Mouse (Mus musculus): ENCODE results near the gene Adcy5. TPM values are rescaled to one million over a fixed set of nuclear protein-coding genes. Genes with fewer than 3 reads are reported as not detected.

The Adcy5 gene
- polyA plus RNA-seq, 1 experiment from 2014 or later: 0.72 TPM

GRCm38 (mm10) chr16:35139416-35139815, 15.3 kb upstream of the Adcy5 start:
- Histone ChIP-seq H3K27ac (replicated peaks) (peak overlapping the region; percentile 81; the same call in 1 of the 2 replicates), H3K4me1 (peaks cover 23% of the 10 kb centered on the region), H3K27me3 (ENCODE audit: low read depth, poor library complexity, severe bottlenecking) (0 out of 2 replicates have a peak, but pooled peaks cover 11% of the 10 kb centered on the region), H3K4me3 (no peak overlapping the region), H3K36me3 (no peaks in the 10 kb centered on the region), H3K9me3 (replicated peaks) (no peaks in the 10 kb centered on the region)
- DNase-seq (ENCODE audit: low spot score): no peak
- 71% methylated on average over 6 of the region's 6 CpGs for WGBS

- WGBS: 19% methylated on average over 11 of the region's 11 CpGs
- H3K4me3 ChIP-seq: peak overlapping the region; percentile 31
- peak overlapping the region; percentile 81 for H3K27ac ChIP-seq (replicated peaks)
Observed at GRCm38 (mm10) chr16:35139873-35140619, 14.6 kb upstream of the Adcy5 start.

GRCm38 (mm10) chr16:35140620-35140975, 14.1 kb upstream of the Adcy5 start:
- Histone ChIP-seq H3K27ac (replicated peaks) (peak overlapping the region; percentile 81), H3K9me3 (replicated peaks) (no peaks in the 10 kb centered on the region; the same call in 1 of the 2 replicates), H3K27me3 (ENCODE audit: low read depth, poor library complexity, severe bottlenecking) (0 out of 2 replicates have a peak, but pooled peaks cover 11% of the 10 kb centered on the region), H3K4me3 (peak overlapping the region; percentile 31), H3K36me3 (no peaks in the 10 kb centered on the region), H3K4me1 (peaks cover 22% of the 10 kb centered on the region)
- DNase-seq (ENCODE audit: low spot score): peak; percentile 39
- 27% methylated on average over 9 of the region's 9 CpGs for WGBS

More at GRCm38 (mm10) chr16:35139873-35140619, 14.6 kb upstream of the Adcy5 start:
- H3K9me3 ChIP-seq (replicated peaks): no peaks in the 10 kb centered on the region
- H3K36me3 ChIP-seq: no peaks in the 10 kb centered on the region
- peak; percentile 64 for DNase-seq (ENCODE audit: low spot score)
- H3K27me3 ChIP-seq (ENCODE audit: low read depth, poor library complexity, severe bottlenecking): 0 out of 2 replicates have a peak, but pooled peaks cover 11% of the 10 kb centered on the region
- peaks cover 22% of the 10 kb centered on the region for H3K4me1 ChIP-seq

- H3K27me3 ChIP-seq (ENCODE audit: low read depth, poor library complexity, severe bottlenecking): 0 out of 2 replicates have a peak, but pooled peaks cover 11% of the 10 kb centered on the region
- 84% methylated on average over 8 of the region's 8 CpGs for WGBS
- peaks cover 22% of the 10 kb centered on the region for H3K4me1 ChIP-seq
- no peaks in the 10 kb centered on the region; the same call in 1 of the 2 replicates for H3K9me3 ChIP-seq (replicated peaks)
- no peak overlapping the region for H3K27ac ChIP-seq (replicated peaks)
- H3K4me3 ChIP-seq: no peak overlapping the region
- DNase-seq (ENCODE audit: low spot score): no peak
- no peaks in the 10 kb centered on the region for H3K36me3 ChIP-seq
Observed at GRCm38 (mm10) chr16:35141839-35142238, 12.8 kb upstream of the Adcy5 start.

GRCm38 (mm10) chr16:35146153-35146552, 8.5 kb upstream of the Adcy5 start:
- 11% methylated on average over 4 of the region's 4 CpGs for WGBS

GRCm38 (mm10) chr16:35153146-35153755, 1.4 kb upstream of the Adcy5 start:
- H3K4me3 ChIP-seq: peak overlapping the region; percentile 79; the same call in 1 of the 2 replicates
- peaks cover 43% of the 10 kb centered on the region for H3K4me1 ChIP-seq
- WGBS: 2% methylated on average over 12 of the region's 12 CpGs
- H3K27me3 ChIP-seq (ENCODE audit: low read depth, poor library complexity, severe bottlenecking): peaks cover 90% of the 10 kb centered on the region
- H3K9me3 ChIP-seq (replicated peaks): no peaks in the 10 kb centered on the region
- H3K27ac ChIP-seq (replicated peaks): no peak overlapping the region
- H3K36me3 ChIP-seq: no peaks in the 10 kb centered on the region
- DNase-seq (ENCODE audit: low spot score): peak; percentile 19

More at GRCm38 (mm10) chr16:35146153-35146552, 8.5 kb upstream of the Adcy5 start:
- Histone ChIP-seq H3K4me1 (peaks cover under 1% of the 10 kb centered on the region), H3K4me3 (no peak overlapping the region), H3K9me3 (replicated peaks) (peaks cover 5% of the 10 kb centered on the region; the same call in 1 of the 2 replicates), H3K27ac (replicated peaks) (no peak overlapping the region), H3K27me3 (ENCODE audit: low read depth, poor library complexity, severe bottlenecking) (peaks cover 25% of the 10 kb centered on the region), H3K36me3 (no peaks in the 10 kb centered on the region)
- no peak for DNase-seq (ENCODE audit: low spot score)

GRCm38 (mm10) chr16:35154245-35154640, 434 bp upstream of the Adcy5 start:
- WGBS: under 1% methylated on average over 29 of the region's 29 CpGs
- Histone ChIP-seq H3K27me3 (ENCODE audit: low read depth, poor library complexity, severe bottlenecking) (peaks cover 93% of the 10 kb centered on the region), H3K4me1 (peaks cover 43% of the 10 kb centered on the region)

GRCm38 (mm10) chr16:35155391-35156305, 971 bp downstream of the Adcy5 start:
- H3K4me3 ChIP-seq: peak overlapping the region; percentile 79
- no peaks in the 10 kb centered on the region for H3K9me3 ChIP-seq (replicated peaks)
- H3K27me3 ChIP-seq (ENCODE audit: low read depth, poor library complexity, severe bottlenecking): peaks cover 88% of the 10 kb centered on the region
- peaks cover 53% of the 10 kb centered on the region for H3K4me1 ChIP-seq
- DNase-seq (ENCODE audit: low spot score): peak; percentile 71
- WGBS: 1% methylated on average over 84 of the region's 87 CpGs
- H3K36me3 ChIP-seq: no peaks in the 10 kb centered on the region
- peak overlapping the region; percentile 86 for H3K27ac ChIP-seq (replicated peaks)

More at GRCm38 (mm10) chr16:35154245-35154640, 434 bp upstream of the Adcy5 start:
- Histone ChIP-seq H3K36me3 (no peaks in the 10 kb centered on the region), H3K27ac (replicated peaks) (peak overlapping the region; percentile 86), H3K4me3 (peak overlapping the region; percentile 79), H3K9me3 (replicated peaks) (no peaks in the 10 kb centered on the region)
- peak; percentile 69 for DNase-seq (ENCODE audit: low spot score)

GRCm38 (mm10) chr16:35156306-35156695, 1.6 kb downstream of the Adcy5 start:
- 2% methylated on average over 48 of the region's 48 CpGs for WGBS
- Histone ChIP-seq H3K4me1 (peaks cover 53% of the 10 kb centered on the region), H3K27ac (replicated peaks) (peak overlapping the region; percentile 86), H3K4me3 (peak overlapping the region; percentile 79), H3K9me3 (replicated peaks) (no peaks in the 10 kb centered on the region), H3K36me3 (no peaks in the 10 kb centered on the region), H3K27me3 (ENCODE audit: low read depth, poor library complexity, severe bottlenecking) (peaks cover 81% of the 10 kb centered on the region)
- peak; percentile 68 for DNase-seq (ENCODE audit: low spot score)

GRCm38 (mm10) chr16:35156832-35157231, 2.2 kb downstream of the Adcy5 start:
- Histone ChIP-seq H3K4me3 (peak overlapping the region; percentile 79; the same call in 1 of the 2 replicates), H3K4me1 (peaks cover 53% of the 10 kb centered on the region), H3K27ac (replicated peaks) (no peak overlapping the region), H3K27me3 (ENCODE audit: low read depth, poor library complexity, severe bottlenecking) (peaks cover 76% of the 10 kb centered on the region), H3K9me3 (replicated peaks) (no peaks in the 10 kb centered on the region), H3K36me3 (no peaks in the 10 kb centered on the region)
- no peak for DNase-seq (ENCODE audit: low spot score)
- 82% methylated on average over 21 of the region's 21 CpGs for WGBS

GRCm38 (mm10) chr16:35159532-35159931, 4.9 kb downstream of the Adcy5 start:
- 72% methylated on average over 8 of the region's 8 CpGs for WGBS
- DNase-seq (ENCODE audit: low spot score): no peak
- Histone ChIP-seq H3K27me3 (ENCODE audit: low read depth, poor library complexity, severe bottlenecking) (peaks cover 55% of the 10 kb centered on the region), H3K4me1 (peaks cover 45% of the 10 kb centered on the region), H3K27ac (replicated peaks) (no peak overlapping the region), H3K36me3 (no peaks in the 10 kb centered on the region), H3K4me3 (no peak overlapping the region), H3K9me3 (replicated peaks) (no peaks in the 10 kb centered on the region)

- Histone ChIP-seq H3K27ac (replicated peaks) (no peak overlapping the region), H3K36me3 (no peaks in the 10 kb centered on the region), H3K4me1 (peaks cover 48% of the 10 kb centered on the region), H3K9me3 (replicated peaks) (no peaks in the 10 kb centered on the region), H3K4me3 (no peak overlapping the region), H3K27me3 (ENCODE audit: low read depth, poor library complexity, severe bottlenecking) (peaks cover 50% of the 10 kb centered on the region)
- DNase-seq (ENCODE audit: low spot score): no peak
- WGBS: 81% methylated on average over 4 of the region's 4 CpGs
Observed at GRCm38 (mm10) chr16:35159991-35160390, 5.3 kb downstream of the Adcy5 start.

Measured in midbrain, embryonic 10.5 days (tissue).